Mouse (Mus musculus) MEL (cell line): Measurements from ENCODE around the gene Plp2. TPM values are rescaled to one million over a fixed set of nuclear protein-coding genes. Genes with fewer than 3 reads are reported as not detected.

Source experiments
- DNase-seq: peaks from one replicate; pipeline ENCODE4 v3.0.0; 2011; ENCODE audit warnings: low read depth, low spot score
- H3K27ac ChIP-seq: 2 replicates; pipeline ENCODE4 v1.5.1; 2012; ENCODE audit warnings: low read depth, mild to moderate bottlenecking, control low read depth, low read length, moderate library complexity; ENCODE audit not compliant: control insufficient read depth
- H3K27me3 ChIP-seq, 2 experiments: fragments of 150-350 bp in 1 of 2; sonication (generic) in 1 of 2; 2 replicates each; pipeline ENCODE4 v1.6.1; 2012; ENCODE audit warnings: low read length in 2 of 2, mild to moderate bottlenecking in 2 of 2, improper control_type of control experiment in 1 of 2, moderate library complexity in 1 of 2; ENCODE audit not compliant: insufficient read depth in 2 of 2, control insufficient read depth in 1 of 2
- H3K36me3 ChIP-seq, 2 experiments: 2 replicates each; pipeline ENCODE4 v1.6.1; 2012 to 2014; ENCODE audit warnings: low read length in 2 of 2, improper control_type of control experiment in 1 of 2, inconsistent platforms in 1 of 2, mild to moderate bottlenecking in 1 of 2; ENCODE audit not compliant: insufficient read depth in 2 of 2, control insufficient read depth in 1 of 2
- H3K4me1 ChIP-seq, 2 experiments: fragments of 150-350 bp in 1 of 2; sonication (generic) in 1 of 2; 2 replicates each; pipeline ENCODE4 v1.6.1; 2012; ENCODE audit warnings: low read length in 2 of 2, improper control_type of control experiment in 1 of 2, mild to moderate bottlenecking in 1 of 2; ENCODE audit not compliant: insufficient read depth in 2 of 2, control insufficient read depth in 1 of 2
- H3K4me3 ChIP-seq, 2 experiments: fragments of 150-350 bp in 1 of 2; sonication (generic) in 1 of 2; 2 replicates each; pipeline ENCODE4 v1.5.1; 2012; ENCODE audit warnings: low read depth in 2 of 2, low read length in 2 of 2, mild to moderate bottlenecking in 2 of 2, moderate library complexity in 2 of 2, control low read depth in 1 of 2, improper control_type of control experiment in 1 of 2; ENCODE audit not compliant: control insufficient read depth in 1 of 2, insufficient read depth in 1 of 2
- H3K79me2 ChIP-seq: 2 replicates; pipeline ENCODE4 v1.6.1; 2012; ENCODE audit warnings: mild to moderate bottlenecking, low read length, moderate library complexity; ENCODE audit not compliant: control insufficient read depth, poor library complexity, insufficient read depth
- H3K9ac ChIP-seq: 2 replicates; pipeline ENCODE4 v1.6.1; 2012; ENCODE audit warnings: low read depth, mild to moderate bottlenecking, control low read depth, low read length, moderate library complexity; ENCODE audit not compliant: control insufficient read depth, poor library complexity, severe bottlenecking
- H3K9me3 ChIP-seq: fragments of 150-350 bp; sonication (generic); replicated peaks from 2 replicates; pipeline ENCODE4 v1.6.1; 2012; ENCODE audit warnings: mild to moderate bottlenecking, low read length, improper control_type of control experiment, moderate library complexity; ENCODE audit not compliant: insufficient read depth
- CTCF ChIP-seq, 3 experiments: IDR thresholded peaks in 2 of 3; conservative IDR thresholded peaks in 1 of 3; 2 replicates each; pipeline ENCODE4 v1.5.1; 2011 to 2012; ENCODE audit warnings: low read length in 3 of 3, low read depth in 2 of 3, mild to moderate bottlenecking in 2 of 3, improper control_type of control experiment in 1 of 3, inconsistent platforms in 1 of 3, mixed read lengths in 1 of 3, moderate library complexity in 1 of 3; ENCODE audit not compliant: control insufficient read depth in 1 of 3, insufficient read depth in 1 of 3, poor library complexity in 1 of 3, severe bottlenecking in 1 of 3
- ELF1 ChIP-seq: IDR thresholded peaks from 2 replicates; pipeline ENCODE4 v1.6.1; 2014; ENCODE audit warnings: low read depth, mild to moderate bottlenecking, inconsistent platforms, low read length, improper control_type of control experiment, moderate library complexity
- EP300 ChIP-seq, 2 experiments: IDR thresholded peaks; 2 replicates each; pipeline ENCODE4 v1.6.1; 2011; ENCODE audit warnings: improper control_type of control experiment in 2 of 2, low read length in 2 of 2, low read depth in 1 of 2, mild to moderate bottlenecking in 1 of 2
- GATA1 ChIP-seq: IDR thresholded peaks from 2 replicates; pipeline ENCODE4 v1.6.1; 2011; ENCODE audit warnings: low read depth, low read length, improper control_type of control experiment
- HCFC1 ChIP-seq: IDR thresholded peaks from 2 replicates; pipeline ENCODE4 v1.6.1; 2012; ENCODE audit warnings: low read depth, mild to moderate bottlenecking, inconsistent platforms, low read length, improper control_type of control experiment, moderate library complexity
- KAT2A ChIP-seq: conservative IDR thresholded peaks from 2 replicates; pipeline ENCODE4 v1.6.1; 2012; ENCODE audit warnings: low read depth, low read length, improper control_type of control experiment, inconsistent platforms
- MAFK ChIP-seq: IDR thresholded peaks from 2 replicates; pipeline ENCODE4 v1.6.1; 2011; ENCODE audit warnings: low read depth, mild to moderate bottlenecking, low read length, improper control_type of control experiment, borderline replicate concordance
- MAZ ChIP-seq: IDR thresholded peaks from 2 replicates; pipeline ENCODE4 v1.6.1; 2012; ENCODE audit warnings: low read depth, mild to moderate bottlenecking, inconsistent platforms, low read length, improper control_type of control experiment
- MYB ChIP-seq: IDR thresholded peaks from 2 replicates; pipeline ENCODE4 v1.6.1; 2011; ENCODE audit warnings: mild to moderate bottlenecking, low read depth, low read length, improper control_type of control experiment
- MYC ChIP-seq: IDR thresholded peaks from 2 replicates; pipeline ENCODE4 v1.6.1; 2011; ENCODE audit warnings: low read depth, mild to moderate bottlenecking, low read length, improper control_type of control experiment, moderate library complexity
- TAL1 ChIP-seq: IDR thresholded peaks from 2 replicates; pipeline ENCODE4 v1.6.1; 2012; ENCODE audit warnings: mild to moderate bottlenecking, inconsistent platforms, low read length, moderate library complexity, mixed read lengths
- TBP ChIP-seq: IDR thresholded peaks from 2 replicates; pipeline ENCODE4 v1.8.0; 2011; ENCODE audit warnings: low read depth, low read length, improper control_type of control experiment
- TCF12 ChIP-seq: IDR thresholded peaks from 2 replicates; pipeline ENCODE4 v1.6.1; 2014; ENCODE audit warnings: low read depth, mild to moderate bottlenecking, inconsistent platforms, low read length, improper control_type of control experiment, moderate library complexity
- USF1 ChIP-seq: IDR thresholded peaks from 2 replicates; pipeline ENCODE4 v1.6.1; 2014; ENCODE audit warnings: low read depth, mild to moderate bottlenecking, inconsistent platforms, low read length, improper control_type of control experiment, moderate library complexity
- USF2 ChIP-seq, 2 experiments: IDR thresholded peaks; 2 replicates each; pipeline ENCODE4 v1.6.1; 2011 to 2012; ENCODE audit warnings: improper control_type of control experiment in 2 of 2, low read length in 2 of 2, borderline replicate concordance in 1 of 2, inconsistent platforms in 1 of 2, low read depth in 1 of 2, mild to moderate bottlenecking in 1 of 2; ENCODE audit not compliant: insufficient read depth in 1 of 2
- ZC3H11A ChIP-seq: IDR thresholded peaks from 2 replicates; pipeline ENCODE4 v1.6.1; 2012; ENCODE audit warnings: low read depth, mild to moderate bottlenecking, inconsistent platforms, low read length, improper control_type of control experiment
- polyA plus RNA-seq, 2 experiments: library from polyadenylated mRNA; stranded (reverse) in 1 of 2; unstranded in 1 of 2; fragments of >175 nt in 1 of 2; fragments of >200 nt in 1 of 2; gene quantifications; 2 replicates each; pipeline versions ENCODE4 v1.2.1 to v1.2.4; 2012; ENCODE audit warnings: low replicate concordance in 2 of 2, low read depth in 1 of 2; ENCODE audit not compliant: insufficient read length in 2 of 2, insufficient read depth in 1 of 2, missing spikeins in 1 of 2
- total RNA-seq: library from RNA; depleted of rRNA; stranded (reverse); fragments of 300-350 nt; gene quantifications from 2 replicates; pipeline ENCODE4 v1.2.3, GENCODE M21; 2012

The Plp2 gene
- total and polyA plus RNA-seq, 3 experiments = 95.7 to 407 (median 163) TPM

DNA sequence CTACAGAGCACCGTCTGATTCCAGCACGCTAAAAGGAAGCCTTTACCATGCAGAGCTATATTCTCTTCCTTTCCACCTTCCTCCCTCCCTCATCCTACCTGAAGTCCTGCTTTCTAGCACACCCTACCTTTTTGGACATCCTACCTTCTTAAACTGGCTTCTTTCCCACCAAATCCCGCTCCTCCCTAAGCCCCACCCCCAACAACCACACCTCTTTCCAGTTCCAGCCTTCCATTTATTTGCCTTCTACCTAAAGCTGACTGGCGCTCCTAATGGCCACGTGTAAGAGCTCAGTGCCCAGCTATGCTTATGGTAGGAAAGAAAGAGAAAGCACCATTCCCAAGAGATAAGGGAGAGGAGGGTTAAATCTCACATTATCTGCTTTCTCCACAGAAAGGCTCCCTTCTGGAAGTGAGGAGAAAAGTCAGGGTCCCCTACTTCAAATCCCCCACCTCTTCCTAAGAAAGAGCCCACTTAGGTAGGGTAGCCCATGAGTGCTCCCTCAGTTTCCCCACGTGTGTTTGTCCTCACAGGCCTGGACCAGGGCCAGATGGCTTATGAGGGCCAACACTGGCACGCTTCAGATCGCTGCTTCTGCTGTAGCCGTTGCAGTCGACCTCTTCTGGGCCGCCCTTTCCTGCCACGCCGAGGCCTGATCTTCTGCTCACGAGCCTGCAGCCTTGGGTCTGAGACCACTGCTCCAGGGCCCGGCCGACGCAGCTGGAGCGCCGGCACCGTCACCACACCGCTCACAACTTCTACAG, 5.3 kb downstream of the Plp2 start:
- Histone ChIP-seq H3K4me1 (peaks cover 0 to 2% of the 10 kb centered on the region in 2 experiments; a peak in 1 of 4 replicates), H3K27ac (no peak overlapping the region), H3K9ac (no peak overlapping the region)

DNA sequence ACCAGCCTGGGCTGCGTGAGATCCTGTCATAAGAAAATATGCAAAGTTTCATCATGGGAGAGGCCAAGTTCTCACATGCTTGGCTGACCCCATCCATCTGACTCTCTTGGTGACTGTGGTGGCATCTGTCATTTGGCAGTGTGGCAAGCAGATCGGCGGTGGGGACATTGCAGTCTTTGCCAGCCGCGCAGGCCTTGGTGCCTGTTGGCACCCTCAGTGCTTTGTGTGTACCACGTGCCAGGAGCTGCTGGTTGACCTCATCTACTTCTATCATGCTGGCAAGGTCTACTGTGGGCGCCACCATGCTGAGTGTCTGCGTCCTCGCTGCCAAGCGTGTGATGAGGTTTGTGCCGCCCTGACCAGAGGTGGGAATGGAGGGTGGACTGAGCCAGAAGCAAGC, 6.4 kb downstream of the Plp2 start:
- no peaks in the 10 kb centered on the region for H3K4me1 ChIP-seq
- no peak overlapping the region for H3K4me3 ChIP-seq
- no peaks in the 10 kb centered on the region for H3K27me3 ChIP-seq
- H3K27ac ChIP-seq = no peak overlapping the region
- H3K36me3 ChIP-seq = peaks cover 0 to 2% of the 10 kb centered on the region in 2 experiments; a peak in 2 of 4 replicates
- TF ChIP-seq USF2 (IDR thresholded peaks at IDR 0.05; ENCODE audit: borderline replicate concordance in 1 of 2, insufficient read depth in 1 of 2, low read depth in 1 of 2, low read length in 2 of 2) (no peak), MYB (no peak), MAZ (no peak), USF1 (no peak), TBP (no peak), ZC3H11A (no peak), CTCF (IDR thresholded peaks at IDR 0.05 in 2 of 3, conservative IDR thresholded peaks at IDR 0.05 in 1 of 3; ENCODE audit: control insufficient read depth in 1 of 3, insufficient read depth in 1 of 3, low read depth in 2 of 3, low read length in 3 of 3, poor library complexity in 1 of 3, severe bottlenecking in 1 of 3) (no peak), MYC (no peak), TCF12 (no peak), ELF1 (no peak), GATA1 (no peak), KAT2A (no peak), EP300 (IDR thresholded peaks at IDR 0.05; ENCODE audit: low read depth in 1 of 2, low read length in 2 of 2) (no peak)
- H3K9me3 ChIP-seq = no peaks in the 10 kb centered on the region
- no peak overlapping the region for H3K9ac ChIP-seq
- DNase-seq = no peak
- no peaks in the 10 kb centered on the region for H3K79me2 ChIP-seq

More for the DNA sequence above, 5.3 kb downstream of the Plp2 start:
- TF ChIP-seq MAZ = no peak
- no peak for TF ChIP-seq HCFC1
- TF ChIP-seq TAL1 = no peak
- no peak for TF ChIP-seq MAFK
- no peak for TF ChIP-seq GATA1
- Histone ChIP-seq H3K9me3 (no peaks in the 10 kb centered on the region), H3K4me3 (no peak overlapping the region), H3K79me2 (peaks cover 4% of the 10 kb centered on the region; the same call in 1 of the 2 replicates), H3K27me3 (no peaks in the 10 kb centered on the region), H3K36me3 (peaks cover 0 to 4% of the 10 kb centered on the region in 2 experiments; a peak in 2 of 4 replicates)
- no peak for DNase-seq
